Mouse (Mus musculus) Muller cell, postnatal 12 days (primary cell): ENCODE measurements around the gene Mdm4.

Experiments
- DNase-seq: peaks from one replicate; pipeline ENCODE4 v3.0.0-alpha.2; 2015; ENCODE audit errors: inconsistent ontology term

The Mdm4 gene

GRCm38 (mm10) chr1:132945826-132946225 lies 84.5 kb downstream of the Mdm4 start:
- no peak for DNase-seq

GRCm38 (mm10) chr1:132938975-132939374 lies 91.4 kb downstream of the Mdm4 start:
- DNase-seq: peak; percentile 72

GRCm38 (mm10) chr1:132937296-132938030 lies 92.9 kb downstream of the Mdm4 start:
- no peak for DNase-seq

- DNase-seq: peak; percentile 46
Observed at GRCm38 (mm10) chr1:132934856-132935255, 95.5 kb downstream of the Mdm4 start.

GRCm38 (mm10) chr1:132932421-132932820 lies 97.9 kb downstream of the Mdm4 start:
- peak; percentile 46 for DNase-seq

GRCm38 (mm10) chr1:132930291-132930690 lies 100.1 kb downstream of the Mdm4 start:
- DNase-seq: peak; percentile 64

GRCm38 (mm10) chr1:132928907-132929250 lies 101.5 kb downstream of the Mdm4 start:
- DNase-seq: no peak

- DNase-seq: no peak
Observed at GRCm38 (mm10) chr1:132928032-132928906, 102.1 kb downstream of the Mdm4 start.

GRCm38 (mm10) chr1:132925270-132925669 lies 105.1 kb downstream of the Mdm4 start:
- no peak for DNase-seq

GRCm38 (mm10) chr1:132922257-132922656 lies 108.1 kb downstream of the Mdm4 start:
- no peak for DNase-seq

GRCm38 (mm10) chr1:132921071-132921470 lies 109.3 kb downstream of the Mdm4 start:
- peak; percentile 41 for DNase-seq

- DNase-seq: no peak
Observed at GRCm38 (mm10) chr1:132919258-132919657, 111.1 kb downstream of the Mdm4 start.

GRCm38 (mm10) chr1:132918117-132918680 lies 112.2 kb downstream of the Mdm4 start:
- DNase-seq: peak; percentile 61

- DNase-seq: peak; percentile 42
Observed at GRCm38 (mm10) chr1:132917554-132917953, 112.8 kb downstream of the Mdm4 start.

- no peak for DNase-seq
Observed at GRCm38 (mm10) chr1:132915849-132916493, 114.4 kb downstream of the Mdm4 start.

GRCm38 (mm10) chr1:132910414-132911041 lies 119.8 kb downstream of the Mdm4 start:
- DNase-seq: peak; percentile 39

- no peak for DNase-seq
Observed at GRCm38 (mm10) chr1:132909951-132910350, 120.4 kb downstream of the Mdm4 start.
